Mouse (Mus musculus) spleen, postnatal 10 days (tissue): ENCODE measurements around the gene Mcat.

Experiments
- DNase-seq, 2 experiments: peaks; one replicate each; pipeline ENCODE4 v3.0.0; 2021 to 2022; ENCODE audit warnings: low spot score in 2 of 2

Gene Mcat

GRCm38 (mm10) chr15:83576651-83577050 is 13.1 kb upstream of the Mcat start:
- no peak for DNase-seq

- no peak for DNase-seq
Observed at GRCm38 (mm10) chr15:83575543-83575942, 12.0 kb upstream of the Mcat start.

GRCm38 (mm10) chr15:83574731-83575351 is 11.3 kb upstream of the Mcat start:
- no peak for DNase-seq

GRCm38 (mm10) chr15:83573606-83574005 is 10.0 kb upstream of the Mcat start:
- DNase-seq: no peak

GRCm38 (mm10) chr15:83572132-83572531 is 8.5 kb upstream of the Mcat start:
- no peak for DNase-seq

GRCm38 (mm10) chr15:83571636-83572035 is 8.0 kb upstream of the Mcat start:
- DNase-seq: no peak

- no peak for DNase-seq
Observed at GRCm38 (mm10) chr15:83570641-83571040, 7.1 kb upstream of the Mcat start.

GRCm38 (mm10) chr15:83569682-83570081 is 6.1 kb upstream of the Mcat start:
- DNase-seq: no peak

- DNase-seq: no peak
Observed at GRCm38 (mm10) chr15:83568544-83568943, 5.0 kb upstream of the Mcat start.

GRCm38 (mm10) chr15:83567728-83568127 is 4.1 kb upstream of the Mcat start:
- DNase-seq: no peak

GRCm38 (mm10) chr15:83566006-83566405 is 2.4 kb upstream of the Mcat start:
- DNase-seq: no peak

- peak; percentile 52 to 70 for DNase-seq
Observed at GRCm38 (mm10) chr15:83565434-83565833, 1.8 kb upstream of the Mcat start.

- DNase-seq: peak; percentile 68 to 79
Observed at GRCm38 (mm10) chr15:83563857-83564651, 467 bp upstream of the Mcat start.

GRCm38 (mm10) chr15:83562626-83563270 is 839 bp downstream of the Mcat start:
- DNase-seq: peak; percentile 65 to 84

- DNase-seq: no peak
Observed at GRCm38 (mm10) chr15:83560941-83561477, 2.6 kb downstream of the Mcat start.

GRCm38 (mm10) chr15:83555161-83555974 is 8.2 kb downstream of the Mcat start:
- DNase-seq: peak; percentile 86 to 91

- DNase-seq: no peak
Observed at GRCm38 (mm10) chr15:83553831-83554230, 9.8 kb downstream of the Mcat start.

GRCm38 (mm10) chr15:83550137-83550536 is 13.4 kb downstream of the Mcat start:
- no peak for DNase-seq

GRCm38 (mm10) chr15:83547144-83547543 is 16.4 kb downstream of the Mcat start:
- no peak for DNase-seq

- no peak for DNase-seq
Observed at GRCm38 (mm10) chr15:83546029-83546428, 17.6 kb downstream of the Mcat start.

GRCm38 (mm10) chr15:83541647-83542287 is 21.8 kb downstream of the Mcat start:
- no peak for DNase-seq
